ENCODE assay signal across 8 mouse cellular contexts in the genomic region with DNA sequence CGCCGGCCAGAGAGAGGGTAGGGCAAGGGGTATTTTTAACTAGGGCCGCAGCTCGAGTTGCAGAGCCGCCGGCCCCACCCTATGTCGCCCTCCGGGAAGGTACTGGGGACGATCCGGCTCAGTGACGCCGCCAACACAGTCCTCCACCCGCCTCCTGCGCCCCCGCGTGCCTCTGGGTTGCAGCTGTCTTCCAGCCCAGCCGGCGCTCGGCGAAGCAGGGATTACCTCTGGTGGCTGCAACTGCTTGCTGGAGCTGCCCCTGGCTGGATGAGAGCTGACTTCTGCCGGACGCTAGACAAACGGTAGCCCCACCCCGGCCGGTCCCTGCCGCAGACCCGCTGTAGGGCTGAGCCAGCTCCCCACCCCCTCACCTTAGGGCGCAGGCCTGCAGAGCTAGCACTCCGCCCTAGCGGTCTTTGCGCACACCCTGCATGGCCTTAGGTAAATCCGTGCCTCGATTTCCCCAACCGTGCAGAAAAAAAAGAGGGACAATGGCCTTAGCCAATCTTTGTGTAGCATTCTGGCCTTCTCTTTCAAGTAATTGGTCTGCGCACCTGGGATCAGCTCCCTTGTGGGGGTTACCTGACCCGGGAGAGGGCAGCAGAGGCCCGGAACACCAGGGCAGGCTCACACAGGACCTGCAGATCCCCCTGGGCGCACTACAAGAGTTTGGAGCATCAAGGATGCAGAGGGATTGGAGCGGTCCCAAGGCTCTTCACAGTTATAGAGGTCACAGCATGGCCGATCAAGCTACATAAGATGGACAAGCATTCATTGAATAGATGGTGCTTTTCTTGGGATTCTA. TPM values are rescaled to one million over a fixed set of nuclear protein-coding genes. Genes with fewer than 3 reads are reported as not detected.
DNase-seq lines count a peak whose midpoint lies in the region; ATAC-seq lines count a peak whose summit lies in the region.

A gene (minus strand): TSS at position 387 of the 805 bp plus-strand sequence.

- peak within 1 kb of the TSS; percentile 96 for H3K4me2 ChIP-seq in intestine, embryonic 15.5 days (replicated peaks)

- peaks cover 14% of the 10 kb centered on the region for H3K4me1 ChIP-seq in intestine, embryonic 15.5 days (replicated peaks)
- peaks cover 22% of the 10 kb centered on the region for H3K4me1 ChIP-seq in midbrain, embryonic 10.5 days

- H3K27ac ChIP-seq in intestine, embryonic 15.5 days = peak within 1 kb of the TSS; percentile 67
- peak within 1 kb of the TSS; percentile 77 for H3K27ac ChIP-seq in midbrain, embryonic 10.5 days (replicated peaks)

- peak within 1 kb of the TSS; percentile 59 for H3K4me3 ChIP-seq in intestine, embryonic 15.5 days (replicated peaks)
- peak within 1 kb of the TSS; percentile 64 for H3K4me3 ChIP-seq in midbrain, embryonic 10.5 days

- intact Hi-C loops in gastrocnemius, postnatal 36 days (cut with DNase I) = loop anchor here (5.0 kb wide), 1 partner anchor 93 kb away; a partner anchor contains a TSS
- intact Hi-C loops in left cerebral cortex, postnatal 36 days (cut with DNase I) = loop anchor here (5.0 kb wide), 1 partner anchor 93 kb away; a partner anchor contains a TSS

- no peaks in the 10 kb centered on the region for H3K9me3 ChIP-seq in intestine, embryonic 15.5 days
- no peaks in the 10 kb centered on the region for H3K9me3 ChIP-seq in midbrain, embryonic 10.5 days (replicated peaks)

- peak; percentile 69 to 70 for DNase-seq in adrenal gland, adult 18-20 months (ENCODE audit: low spot score in 2 of 2)
- peak; percentile 46 for DNase-seq in embryo, embryonic 11.5 days (ENCODE audit: low read depth, low spot score)
- DNase-seq in gastrocnemius, postnatal 36 days = peak; percentile 76 to 80
- peak; percentile 74 to 81 for DNase-seq in left cerebral cortex, postnatal 36 days (ENCODE audit: low spot score in 2 of 2)
- peak; percentile 81 for DNase-seq in midbrain, embryonic 10.5 days (ENCODE audit: low spot score)
- peak; percentile 65 for DNase-seq in right cerebral cortex, postnatal 4 days
- DNase-seq in adipocyte (ENCODE audit: low spot score) = no peak

- H3K36me3 ChIP-seq in intestine, embryonic 15.5 days = no peaks in the 10 kb centered on the region
- H3K36me3 ChIP-seq in midbrain, embryonic 10.5 days = no peaks in the 10 kb centered on the region

- no peaks in the 10 kb centered on the region for H3K27me3 ChIP-seq in intestine, embryonic 15.5 days (replicated peaks)
- peaks cover 52% of the 10 kb centered on the region for H3K27me3 ChIP-seq in midbrain, embryonic 10.5 days (ENCODE audit: low read depth, poor library complexity, severe bottlenecking)

- peak within 1 kb of the TSS; percentile 66 for H3K9ac ChIP-seq in intestine, embryonic 15.5 days

- peak; percentile 86 for ATAC-seq in intestine, embryonic 15.5 days

- 3% methylated on average over 40 of the region's 40 CpGs for WGBS in intestine, embryonic 15.5 days
- 2% methylated on average over 40 of the region's 40 CpGs for WGBS in midbrain, embryonic 10.5 days

RNA-seq across cellular contexts. Expression of the gene that starts here (rescaled TPM):
- total RNA-seq in adrenal gland, adult 18-20 months (2021) = 10 to 100 TPM; 31.6 to 35.5 TPM
- 10 to 100 TPM; 82.6 to 95.2 TPM for total RNA-seq in gastrocnemius, postnatal 36 days (2021)
- 10.3 and 10.4 TPM in 2 replicates for polyA plus RNA-seq in intestine, embryonic 15.5 days (2015; fragmentation: Nextera tagmentation; extraction: Ambion mirVana)
- total RNA-seq in left cerebral cortex, postnatal 36 days (2021) = 10 to 100 TPM; 19.6 to 20.9 TPM
- polyA plus RNA-seq in midbrain, embryonic 10.5 days (2016; fragmentation: Nextera tagmentation; extraction: Ambion mirVana) = 4.1 and 4.3 TPM in 2 replicates
